Mouse (Mus musculus) embryonic facial prominence, embryonic 11.5 days (tissue): ENCODE measurements around the gene 4931406P16Rik. TPM values are rescaled to one million over a fixed set of nuclear protein-coding genes. Genes with fewer than 3 reads are reported as not detected.
"Not testable (repeated sequence)": the region's sequence is repeated elsewhere in the genome, so short reads cannot be mapped to it uniquely, and the experiment has no call there.

Source experiments
- ATAC-seq: fragments of 200-750 bp; cut with Nextera tagmentation; replicated peaks from 2 replicates; pipeline ENCODE4 v1.8.0; 2017; ENCODE audit warnings: low read depth; ENCODE audit not compliant: insufficient number of reproducible peaks, low FRiP score, low TSS enrichment
- DNase-seq: peaks from one replicate; pipeline ENCODE4 v3.0.0-alpha.2; 2015; ENCODE audit warnings: low spot score
- H3K27ac ChIP-seq: fragments of 300-500 bp; sonication (generic); replicated peaks from 2 replicates; pipeline ENCODE4 v1.5.1; 2014; ENCODE audit warnings: mild to moderate bottlenecking, low read depth, low read length, control low read depth
- H3K27me3 ChIP-seq: fragments of 300-500 bp; sonication (generic); 2 replicates; pipeline ENCODE4 v1.6.1; 2014; ENCODE audit warnings: mild to moderate bottlenecking, low read length, moderate library complexity, mixed read lengths; ENCODE audit not compliant: control insufficient read depth, insufficient read depth
- H3K36me3 ChIP-seq: fragments of 300-500 bp; sonication (generic); replicated peaks from 2 replicates; pipeline ENCODE4 v1.6.1; 2014; ENCODE audit warnings: low read depth, mild to moderate bottlenecking, low read length, moderate library complexity, mixed read lengths; ENCODE audit not compliant: control insufficient read depth, insufficient read depth
- H3K4me1 ChIP-seq: fragments of 300-500 bp; sonication (generic); 2 replicates; pipeline ENCODE4 v1.6.1; 2014; ENCODE audit warnings: low read length, mixed read lengths; ENCODE audit not compliant: control insufficient read depth, insufficient read depth
- H3K4me2 ChIP-seq: fragments of 300-500 bp; sonication (generic); 2 replicates; pipeline ENCODE4 v1.6.1; 2014; ENCODE audit warnings: low read depth, mild to moderate bottlenecking, control low read depth, low read length, moderate library complexity
- H3K4me3 ChIP-seq: fragments of 300-500 bp; sonication (generic); 2 replicates; pipeline ENCODE4 v1.5.1; 2014; ENCODE audit warnings: low read depth, low read length, control low read depth
- H3K9ac ChIP-seq: fragments of 300-500 bp; sonication (generic); replicated peaks from 2 replicates; pipeline ENCODE4 v1.6.1; 2014; ENCODE audit warnings: mild to moderate bottlenecking, control low read depth, low read length
- H3K9me3 ChIP-seq: fragments of 300-500 bp; sonication (generic); replicated peaks from 2 replicates; pipeline ENCODE4 v1.6.1; 2016; ENCODE audit warnings: mild to moderate bottlenecking, low read length, inconsistent platforms, mixed read lengths; ENCODE audit not compliant: control insufficient read depth
- WGBS: fragments of 180-500 bp; shearing (Covaris S2); extraction: QIAGEN DNeasy Blood & Tissue Kit; methylation state at CpG from one replicate; pipeline ENCODE4 v1.1.7; 2014; 5-methylcytosine and 5-hydroxymethylcytosine counted together
- polyA plus RNA-seq: library from polyadenylated mRNA; unstranded; fragments of >200 nt; fragmentation: Nextera tagmentation; extraction: Ambion mirVana; gene quantifications from 2 replicates; pipeline ENCODE4 v1.2.1, GENCODE M21; 2014

Gene 4931406P16Rik
- polyA plus RNA-seq, 1 experiment from 2014 or later: 30.6 TPM

GRCm38 (mm10) chr7:34340841-34341240 lies 27.5 kb upstream of the 4931406P16Rik start:
- Histone ChIP-seq H3K9me3 (no peaks in the 10 kb centered on the region), H3K4me2 (no peak overlapping the region), H3K9ac (no peak overlapping the region), H3K4me1 (no peaks in the 10 kb centered on the region), H3K27me3 (no peaks in the 10 kb centered on the region), H3K27ac (no peak overlapping the region), H3K36me3 (peaks cover 4% of the 10 kb centered on the region), H3K4me3 (no peak overlapping the region)
- WGBS: 89% methylated on average over 5 of the region's 5 CpGs
- DNase-seq (no peak), ATAC-seq (no peak)

- Histone ChIP-seq H3K36me3 (peaks cover 4% of the 10 kb centered on the region), H3K27ac (no peak overlapping the region), H3K9me3 (no peaks in the 10 kb centered on the region), H3K27me3 (no peaks in the 10 kb centered on the region), H3K9ac (no peak overlapping the region), H3K4me2 (no peak overlapping the region), H3K4me1 (no peaks in the 10 kb centered on the region), H3K4me3 (no peak overlapping the region)
- 67% methylated on average over 5 of the region's 5 CpGs for WGBS
- DNase-seq: peak; percentile 12
- no peak for ATAC-seq
Observed at GRCm38 (mm10) chr7:34339164-34339489, 25.8 kb upstream of the 4931406P16Rik start.

- DNase-seq (peak; percentile 24), ATAC-seq (peak; percentile 51; the same call in 1 of the 2 replicates)
- Histone ChIP-seq H3K4me1 (no peaks in the 10 kb centered on the region), H3K4me3 (no peak overlapping the region), H3K9ac (no peak overlapping the region), H3K27me3 (no peaks in the 10 kb centered on the region), H3K36me3 (peaks cover 3% of the 10 kb centered on the region), H3K27ac (no peak overlapping the region), H3K4me2 (no peak overlapping the region), H3K9me3 (no peaks in the 10 kb centered on the region)
- WGBS: 59% methylated on average over 9 of the region's 9 CpGs
Observed at GRCm38 (mm10) chr7:34338445-34339163, 25.3 kb upstream of the 4931406P16Rik start.

GRCm38 (mm10) chr7:34337268-34337667 lies 23.9 kb upstream of the 4931406P16Rik start:
- no peaks in the 10 kb centered on the region for H3K4me1 ChIP-seq
- H3K27me3 ChIP-seq: no peaks in the 10 kb centered on the region
- 83% methylated on average over 2 of the region's 2 CpGs for WGBS
- H3K9me3 ChIP-seq: no peaks in the 10 kb centered on the region
- ATAC-seq (no peak), DNase-seq (no peak)
- H3K4me2 ChIP-seq: no peak overlapping the region
- H3K27ac ChIP-seq: no peak overlapping the region
- H3K9ac ChIP-seq: no peak overlapping the region
- H3K36me3 ChIP-seq: no peaks in the 10 kb centered on the region
- H3K4me3 ChIP-seq: no peak overlapping the region

GRCm38 (mm10) chr7:34336545-34336944 lies 23.2 kb upstream of the 4931406P16Rik start:
- not testable (repeated sequence) for H3K4me2 ChIP-seq, ATAC-seq, DNase-seq, H3K4me3 ChIP-seq, H3K9ac ChIP-seq, H3K36me3 ChIP-seq, H3K27me3 ChIP-seq, H3K4me1 ChIP-seq, H3K9me3 ChIP-seq, H3K27ac ChIP-seq
- 93% methylated on average over 1 of the region's 1 CpGs for WGBS

GRCm38 (mm10) chr7:34327493-34327892 lies 14.1 kb upstream of the 4931406P16Rik start:
- H3K27me3 ChIP-seq: no peaks in the 10 kb centered on the region
- ATAC-seq: no peak
- peak; percentile 12 for DNase-seq
- no peak overlapping the region for H3K9ac ChIP-seq
- no peak overlapping the region for H3K4me2 ChIP-seq
- no peaks in the 10 kb centered on the region for H3K4me1 ChIP-seq
- 62% methylated on average over 3 of the region's 3 CpGs for WGBS
- H3K4me3 ChIP-seq: no peak overlapping the region
- no peak overlapping the region for H3K27ac ChIP-seq
- H3K9me3 ChIP-seq: no peaks in the 10 kb centered on the region
- H3K36me3 ChIP-seq: no peaks in the 10 kb centered on the region

- Histone ChIP-seq H3K9ac (no peak overlapping the region), H3K36me3 (no peaks in the 10 kb centered on the region), H3K4me1 (no peaks in the 10 kb centered on the region), H3K9me3 (no peaks in the 10 kb centered on the region), H3K27me3 (no peaks in the 10 kb centered on the region), H3K27ac (no peak overlapping the region), H3K4me2 (no peak overlapping the region), H3K4me3 (no peak overlapping the region)
- DNase-seq (no peak), ATAC-seq (no peak)
- 100% methylated on average over 1 of the region's 1 CpGs for WGBS
Observed at GRCm38 (mm10) chr7:34324857-34325256, 11.5 kb upstream of the 4931406P16Rik start.

- no peak for ATAC-seq
Observed at GRCm38 (mm10) chr7:34324005-34324404, 10.7 kb upstream of the 4931406P16Rik start.

More at GRCm38 (mm10) chr7:34324005-34324404, 10.7 kb upstream of the 4931406P16Rik start:
- Histone ChIP-seq H3K4me1 (no peaks in the 10 kb centered on the region), H3K4me2 (no peak overlapping the region), H3K9ac (no peak overlapping the region), H3K9me3 (no peaks in the 10 kb centered on the region), H3K27me3 (no peaks in the 10 kb centered on the region), H3K27ac (no peak overlapping the region), H3K4me3 (no peak overlapping the region), H3K36me3 (no peaks in the 10 kb centered on the region)
- DNase-seq: no peak
- 88% methylated on average over 2 of the region's 2 CpGs for WGBS
